Mouse (Mus musculus): ENCODE measurements around the gene Pimreg. TPM values are rescaled to one million over a fixed set of nuclear protein-coding genes. Genes with fewer than 3 reads are reported as not detected.

Pimreg gene
- polyA plus RNA-seq, 1 experiment, result 156 TPM

GRCm38 (mm10) chr11:72080461-72080860, 38.6 kb downstream of the Pimreg start:
- Histone ChIP-seq H3K79me3 (ENCODE audit: low read depth) (no peaks in the 10 kb centered on the region), H3ac (ENCODE audit: control insufficient read depth, insufficient read length, low read depth) (no peak overlapping the region), H3K79me2 (ENCODE audit: control insufficient read depth, insufficient read depth) (no peaks in the 10 kb centered on the region), H3K27me3 (ENCODE audit: control insufficient read depth, insufficient read depth, insufficient read length) (peaks cover 5% of the 10 kb centered on the region), H3K36me3 (ENCODE audit: control insufficient read depth, insufficient read depth) (no peaks in the 10 kb centered on the region), H3K4me3 (ENCODE audit: insufficient read depth, poor library complexity, severe bottlenecking) (no peak overlapping the region)
- TF ChIP-seq MYOG (IDR thresholded peaks at IDR 0.05; ENCODE audit: control insufficient read depth, extremely low read depth, insufficient read length), result no peak
- no peak for TF ChIP-seq CEBPB (IDR thresholded peaks at IDR 0.05; ENCODE audit: low read depth)

- no peaks in the 10 kb centered on the region for H3K79me3 ChIP-seq (ENCODE audit: low read depth)
- no peak overlapping the region for H3ac ChIP-seq (ENCODE audit: control insufficient read depth, insufficient read length, low read depth)
- no peaks in the 10 kb centered on the region for H3K27me3 ChIP-seq (ENCODE audit: control insufficient read depth, insufficient read depth, insufficient read length)
- no peaks in the 10 kb centered on the region for H3K36me3 ChIP-seq (ENCODE audit: control insufficient read depth, insufficient read depth)
- no peaks in the 10 kb centered on the region for H3K79me2 ChIP-seq (ENCODE audit: control insufficient read depth, insufficient read depth)
- H3K4me3 ChIP-seq (ENCODE audit: insufficient read depth, poor library complexity, severe bottlenecking), result no peak overlapping the region
- no peak for TF ChIP-seq USF1 (IDR thresholded peaks at IDR 0.05; ENCODE audit: low read depth)
- TF ChIP-seq MYOG (IDR thresholded peaks at IDR 0.05; ENCODE audit: control insufficient read depth, extremely low read depth, insufficient read length), result no peak
- no peak for TF ChIP-seq CTCF (IDR thresholded peaks at IDR 0.05; ENCODE audit: control insufficient read depth, insufficient read depth, insufficient read length)
- TF ChIP-seq CEBPB (IDR thresholded peaks at IDR 0.05; ENCODE audit: low read depth), result no peak
- no peak for TF ChIP-seq MYOD1 (IDR thresholded peaks at IDR 0.05; ENCODE audit: control insufficient read depth, insufficient read length, low read depth)
- TF ChIP-seq FOSL1 (IDR thresholded peaks at IDR 0.05; ENCODE audit: insufficient read depth, low read length, poor library complexity, severe bottlenecking), result no peak
- TF ChIP-seq MAX (IDR thresholded peaks at IDR 0.05), result no peak
These were observed 40.8 kb downstream of the Pimreg start for GRCm38 (mm10) chr11:72082601-72083000.

- H3K79me3 ChIP-seq (ENCODE audit: low read depth), result no peaks in the 10 kb centered on the region
- H3K4me3 ChIP-seq (ENCODE audit: insufficient read depth, poor library complexity, severe bottlenecking), result no peak overlapping the region
- TF ChIP-seq FOSL1 (IDR thresholded peaks at IDR 0.05; ENCODE audit: insufficient read depth, low read length, poor library complexity, severe bottlenecking), result no peak
- TF ChIP-seq USF1 (IDR thresholded peaks at IDR 0.05; ENCODE audit: low read depth), result no peak
- no peak for TF ChIP-seq CTCF (IDR thresholded peaks at IDR 0.05; ENCODE audit: control insufficient read depth, insufficient read depth, insufficient read length)
- no peak for TF ChIP-seq MAX (IDR thresholded peaks at IDR 0.05)
- H3K79me2 ChIP-seq (ENCODE audit: control insufficient read depth, insufficient read depth), result no peaks in the 10 kb centered on the region
- no peaks in the 10 kb centered on the region for H3K27me3 ChIP-seq (ENCODE audit: control insufficient read depth, insufficient read depth, insufficient read length)
- H3K36me3 ChIP-seq (ENCODE audit: control insufficient read depth, insufficient read depth), result no peaks in the 10 kb centered on the region
- no peak overlapping the region for H3ac ChIP-seq (ENCODE audit: control insufficient read depth, insufficient read length, low read depth)
These were observed 42.5 kb downstream of the Pimreg start for GRCm38 (mm10) chr11:72084337-72084736.

- no peak for TF ChIP-seq CTCF (IDR thresholded peaks at IDR 0.05; ENCODE audit: control insufficient read depth, insufficient read depth, insufficient read length)
- no peak for TF ChIP-seq MYOD1 (IDR thresholded peaks at IDR 0.05; ENCODE audit: control insufficient read depth, insufficient read length, low read depth)
- TF ChIP-seq CEBPB (IDR thresholded peaks at IDR 0.05; ENCODE audit: low read depth), result no peak
- TF ChIP-seq MYOG (IDR thresholded peaks at IDR 0.05; ENCODE audit: control insufficient read depth, extremely low read depth, insufficient read length), result no peak
- no peak for TF ChIP-seq MAX (IDR thresholded peaks at IDR 0.05)
- no peak for TF ChIP-seq USF1 (IDR thresholded peaks at IDR 0.05; ENCODE audit: low read depth)
- no peak for TF ChIP-seq FOSL1 (IDR thresholded peaks at IDR 0.05; ENCODE audit: insufficient read depth, low read length, poor library complexity, severe bottlenecking)
- H3ac ChIP-seq (ENCODE audit: control insufficient read depth, insufficient read length, low read depth), result no peak overlapping the region
- no peaks in the 10 kb centered on the region for H3K79me3 ChIP-seq (ENCODE audit: low read depth)
- no peaks in the 10 kb centered on the region for H3K36me3 ChIP-seq (ENCODE audit: control insufficient read depth, insufficient read depth)
- H3K4me3 ChIP-seq (ENCODE audit: insufficient read depth, poor library complexity, severe bottlenecking), result no peak overlapping the region
- H3K79me2 ChIP-seq (ENCODE audit: control insufficient read depth, insufficient read depth), result no peaks in the 10 kb centered on the region
- no peaks in the 10 kb centered on the region for H3K27me3 ChIP-seq (ENCODE audit: control insufficient read depth, insufficient read depth, insufficient read length)
These were observed 44.6 kb downstream of the Pimreg start for GRCm38 (mm10) chr11:72086251-72087046.

- no peak for TF ChIP-seq MAX (IDR thresholded peaks at IDR 0.05)
- TF ChIP-seq CTCF (IDR thresholded peaks at IDR 0.05; ENCODE audit: control insufficient read depth, insufficient read depth, insufficient read length), result no peak
- TF ChIP-seq CEBPB (IDR thresholded peaks at IDR 0.05; ENCODE audit: low read depth), result no peak
- no peak for TF ChIP-seq USF1 (IDR thresholded peaks at IDR 0.05; ENCODE audit: low read depth)
- TF ChIP-seq MYOD1 (IDR thresholded peaks at IDR 0.05; ENCODE audit: control insufficient read depth, insufficient read length, low read depth), result no peak
- H3K79me2 ChIP-seq (ENCODE audit: control insufficient read depth, insufficient read depth), result no peaks in the 10 kb centered on the region
- H3K27me3 ChIP-seq (ENCODE audit: control insufficient read depth, insufficient read depth, insufficient read length), result no peaks in the 10 kb centered on the region
- H3K36me3 ChIP-seq (ENCODE audit: control insufficient read depth, insufficient read depth), result no peaks in the 10 kb centered on the region
- H3K4me3 ChIP-seq (ENCODE audit: insufficient read depth, poor library complexity, severe bottlenecking), result no peak overlapping the region
- H3K79me3 ChIP-seq (ENCODE audit: low read depth), result no peaks in the 10 kb centered on the region
- no peak overlapping the region for H3ac ChIP-seq (ENCODE audit: control insufficient read depth, insufficient read length, low read depth)
These were observed 50.6 kb downstream of the Pimreg start for GRCm38 (mm10) chr11:72092390-72092789.

GRCm38 (mm10) chr11:72094442-72094841, 52.6 kb downstream of the Pimreg start:
- Histone ChIP-seq H3K36me3 (ENCODE audit: control insufficient read depth, insufficient read depth) (no peaks in the 10 kb centered on the region), H3K79me3 (ENCODE audit: low read depth) (no peaks in the 10 kb centered on the region), H3ac (ENCODE audit: control insufficient read depth, insufficient read length, low read depth) (no peak overlapping the region), H3K4me3 (ENCODE audit: insufficient read depth, poor library complexity, severe bottlenecking) (no peak overlapping the region), H3K27me3 (ENCODE audit: control insufficient read depth, insufficient read depth, insufficient read length) (peaks cover 7% of the 10 kb centered on the region), H3K79me2 (ENCODE audit: control insufficient read depth, insufficient read depth) (no peaks in the 10 kb centered on the region)
- TF ChIP-seq CEBPB (IDR thresholded peaks at IDR 0.05; ENCODE audit: low read depth), result no peak
- TF ChIP-seq MYOG (IDR thresholded peaks at IDR 0.05; ENCODE audit: control insufficient read depth, extremely low read depth, insufficient read length), result no peak
- TF ChIP-seq FOSL1 (IDR thresholded peaks at IDR 0.05; ENCODE audit: insufficient read depth, low read length, poor library complexity, severe bottlenecking), result no peak
- no peak for TF ChIP-seq USF1 (IDR thresholded peaks at IDR 0.05; ENCODE audit: low read depth)
- no peak for TF ChIP-seq MYOD1 (IDR thresholded peaks at IDR 0.05; ENCODE audit: control insufficient read depth, insufficient read length, low read depth)
- TF ChIP-seq MAX (IDR thresholded peaks at IDR 0.05), result no peak
- TF ChIP-seq CTCF (IDR thresholded peaks at IDR 0.05; ENCODE audit: control insufficient read depth, insufficient read depth, insufficient read length), result no peak
